Mouse (Mus musculus): ENCODE measurements at regions not wholly inside any gene's neighbourhood (a gene's known extent, or its start where the extent isn't known, plus 50 kb on each side); places are given as distances from the start of the nearest gene placed in this dataset.

DNA sequence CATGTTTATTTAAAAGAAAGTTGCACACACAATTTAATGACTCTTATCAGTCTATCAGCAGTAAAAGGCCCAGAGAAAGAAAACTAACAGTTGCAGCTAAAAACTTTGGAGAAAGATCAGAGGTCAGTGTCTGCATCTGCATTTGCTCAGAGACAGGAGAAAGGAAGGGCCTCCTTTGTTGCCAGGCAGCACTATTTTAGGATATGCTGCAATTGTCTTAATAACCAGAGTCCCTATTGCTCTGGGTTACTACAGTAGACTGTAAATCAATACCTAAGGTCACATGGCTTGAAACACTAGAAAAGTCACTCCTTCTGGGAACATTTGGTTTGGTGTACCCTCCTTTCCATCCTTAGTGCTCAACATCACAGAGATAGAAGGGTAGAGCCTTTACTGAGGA is 175.7 kb downstream of the Hdgfl1 start:
- ATAC-seq (replicated peaks; ENCODE audit: low FRiP score, low TSS enrichment, poor library complexity, severe bottlenecking), result no peak

DNA sequence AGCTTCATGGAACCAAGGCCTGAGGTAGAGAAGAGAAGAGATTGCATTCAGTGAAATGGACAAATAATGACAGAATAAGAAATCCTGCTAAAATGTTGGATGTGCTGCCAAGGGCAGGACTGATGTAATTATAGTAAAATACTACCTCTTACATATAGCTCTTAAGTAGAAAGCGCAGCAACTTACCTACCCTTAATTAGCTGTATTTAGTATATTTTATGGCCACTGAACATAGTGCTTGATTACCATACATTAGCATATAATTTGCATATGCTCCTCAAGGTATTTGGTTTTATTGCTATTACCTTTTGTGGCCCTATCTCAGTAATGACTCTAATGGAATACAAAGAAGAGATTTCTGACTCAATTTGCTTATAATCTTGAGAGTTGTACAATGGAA is 176.2 kb downstream of the Hdgfl1 start:
- no peak for ATAC-seq (replicated peaks; ENCODE audit: low FRiP score, low TSS enrichment, poor library complexity, severe bottlenecking)

GRCm38 (mm10) chr13:26575890-26576543 is 193.9 kb downstream of the Hdgfl1 start:
- no peak for ATAC-seq (replicated peaks; ENCODE audit: low FRiP score, low TSS enrichment, poor library complexity, severe bottlenecking)

- no peak for ATAC-seq (replicated peaks; ENCODE audit: low FRiP score, low TSS enrichment, poor library complexity, severe bottlenecking)
Observed at GRCm38 (mm10) chr13:26569422-26569821, 200.5 kb downstream of the Hdgfl1 start.

DNA sequence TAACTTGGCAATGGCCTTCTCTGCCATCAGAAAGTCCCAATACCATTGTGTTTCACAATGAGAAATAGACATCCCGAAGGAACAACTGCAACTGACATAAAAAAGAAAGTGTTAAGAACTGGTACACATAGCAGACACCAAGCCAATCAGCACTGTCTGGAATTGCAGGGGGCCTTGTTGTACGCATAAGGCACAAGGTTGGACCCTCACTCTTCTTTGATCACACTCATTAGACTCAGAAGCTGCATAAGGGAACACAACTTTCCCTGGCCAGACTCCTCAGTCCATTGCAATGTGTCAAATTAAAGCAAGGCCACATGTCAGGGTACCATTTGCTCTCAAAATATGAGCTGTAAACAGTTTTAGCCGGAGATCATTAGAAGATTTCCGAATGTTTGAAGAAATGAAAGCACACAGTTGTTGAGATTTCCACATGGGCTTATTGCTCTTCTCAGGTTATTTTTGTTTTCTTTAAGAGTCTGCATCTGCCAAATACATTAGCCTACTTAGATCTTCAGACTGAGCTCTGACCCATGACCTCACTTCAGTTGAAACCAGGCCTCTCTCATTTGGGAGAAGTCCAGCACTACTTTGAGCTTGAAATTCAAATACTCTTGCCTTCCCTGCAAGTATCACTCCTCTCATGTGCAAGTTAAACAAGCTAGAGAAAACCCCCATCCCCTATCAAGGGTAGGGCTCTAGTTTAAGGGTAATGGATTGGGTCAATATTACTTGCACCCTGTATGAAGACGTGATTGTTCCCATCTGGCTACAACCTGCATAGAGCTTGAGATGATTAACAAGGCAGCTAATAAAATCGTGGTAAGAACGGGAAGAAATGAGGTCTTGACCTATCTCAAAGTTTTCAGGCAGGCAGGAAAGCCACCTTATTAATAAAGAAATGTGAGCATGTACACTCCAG is 204.8 kb downstream of the Hdgfl1 start:
- ATAC-seq (replicated peaks; ENCODE audit: low FRiP score, low TSS enrichment, poor library complexity, severe bottlenecking), result no peak

- no peak for ATAC-seq (replicated peaks; ENCODE audit: low FRiP score, low TSS enrichment, poor library complexity, severe bottlenecking)
Observed at GRCm38 (mm10) chr13:26558366-26558765, 211.6 kb downstream of the Hdgfl1 start.

DNA sequence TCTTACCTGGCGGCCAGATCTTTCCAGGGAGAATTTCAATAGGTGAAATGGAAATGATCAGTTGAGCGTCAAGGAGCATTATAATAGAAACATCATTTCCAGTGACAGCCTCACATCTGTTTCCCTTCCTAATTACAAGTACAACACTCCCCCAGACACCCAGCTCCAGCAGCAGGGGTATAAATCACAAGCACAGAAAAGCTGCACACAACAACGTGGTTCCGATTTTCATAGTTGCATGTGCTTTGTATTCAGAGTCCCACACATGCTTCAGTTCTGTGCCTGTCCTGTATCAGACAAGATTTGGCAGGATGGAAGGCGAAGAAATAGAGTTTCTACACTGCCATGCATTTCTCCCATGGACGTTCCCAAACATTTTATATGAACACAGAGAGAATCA is 215.7 kb downstream of the Hdgfl1 start:
- no peak for ATAC-seq (replicated peaks; ENCODE audit: low FRiP score, low TSS enrichment, poor library complexity, severe bottlenecking)

DNA sequence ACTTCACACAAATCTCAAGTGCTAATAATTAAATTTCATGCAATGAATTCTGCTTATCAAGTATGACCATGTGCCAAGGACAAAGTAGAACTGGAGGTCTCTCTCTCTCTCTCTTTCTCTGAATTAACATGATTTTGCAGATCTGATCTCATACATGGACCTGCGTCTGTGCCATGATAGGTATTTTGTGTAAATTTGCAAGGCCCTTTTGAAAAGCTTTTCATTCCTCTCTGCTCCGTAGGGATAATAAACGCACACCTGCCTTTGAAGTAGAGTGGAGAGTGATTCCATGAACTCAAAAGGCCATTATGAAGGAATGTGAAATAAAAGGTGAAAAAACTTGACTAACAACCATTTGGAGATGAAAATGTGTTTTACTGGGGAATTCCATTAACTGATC is 217.8 kb downstream of the Hdgfl1 start:
- ATAC-seq (replicated peaks; ENCODE audit: low FRiP score, low TSS enrichment, poor library complexity, severe bottlenecking), result no peak

DNA sequence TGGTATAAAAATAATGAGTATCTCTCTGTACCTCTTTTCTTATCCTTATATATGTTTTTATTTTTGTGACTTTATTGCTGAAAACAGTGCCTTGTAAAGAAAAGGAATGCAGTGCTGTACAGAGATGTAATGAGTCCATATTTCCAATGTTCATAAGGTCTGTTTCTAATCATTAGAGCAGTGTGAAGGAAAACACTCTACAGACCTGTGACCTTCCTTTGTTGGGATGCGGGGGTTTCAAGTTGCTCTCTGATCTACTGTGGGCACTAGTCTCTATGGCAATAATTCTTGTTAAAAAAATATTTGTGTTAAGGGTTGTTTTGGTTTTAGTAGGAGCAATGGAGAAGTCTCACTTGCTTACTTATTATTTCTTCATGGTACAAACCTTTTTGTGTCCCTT is 231.0 kb downstream of the Hdgfl1 start:
- ATAC-seq (replicated peaks; ENCODE audit: low FRiP score, low TSS enrichment, poor library complexity, severe bottlenecking), result no peak

GRCm38 (mm10) chr13:26536575-26536974 is 233.4 kb downstream of the Hdgfl1 start:
- no peak for ATAC-seq (replicated peaks; ENCODE audit: low FRiP score, low TSS enrichment, poor library complexity, severe bottlenecking)

DNA sequence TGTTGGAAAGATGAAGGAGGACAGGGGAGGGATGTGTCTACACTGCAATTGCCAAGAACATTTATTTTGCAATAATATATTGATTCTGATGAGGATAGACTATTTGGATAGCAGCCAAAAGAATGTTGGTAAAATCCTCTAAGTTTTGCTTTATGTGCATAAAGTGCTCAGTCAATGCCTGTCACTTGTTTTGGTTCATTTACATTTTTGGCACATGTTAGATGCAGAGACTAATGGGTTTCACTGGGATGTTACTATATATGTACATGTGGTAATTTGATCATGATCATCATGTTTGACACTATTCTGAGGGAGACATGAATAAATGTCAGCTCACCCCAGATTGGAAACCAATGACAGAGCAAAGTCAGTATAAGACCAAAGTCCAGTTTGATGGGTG is 237.2 kb downstream of the Hdgfl1 start:
- no peak for ATAC-seq (replicated peaks; ENCODE audit: low FRiP score, low TSS enrichment, poor library complexity, severe bottlenecking)

DNA sequence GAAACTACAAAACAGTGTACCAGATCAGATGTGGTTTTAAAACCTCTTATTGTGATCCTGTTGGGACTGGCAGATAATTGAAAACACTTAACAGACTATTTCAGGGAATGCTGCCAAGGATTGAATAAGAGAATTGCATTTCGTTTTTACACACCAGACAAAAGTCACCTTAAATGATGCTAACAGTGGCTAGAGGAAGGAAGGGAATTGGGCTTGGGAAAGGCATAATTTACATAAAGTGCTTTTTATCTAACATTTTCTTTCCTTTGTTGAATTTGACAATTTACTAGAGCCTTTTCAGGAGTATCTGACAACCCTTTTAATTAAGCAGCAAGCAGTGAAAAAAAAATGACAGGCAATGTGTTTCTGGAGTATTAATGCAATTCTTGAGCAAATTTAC is 250.9 kb downstream of the Hdgfl1 start:
- no peak for ATAC-seq (replicated peaks; ENCODE audit: low FRiP score, low TSS enrichment, poor library complexity, severe bottlenecking)

- ATAC-seq (replicated peaks; ENCODE audit: low FRiP score, low TSS enrichment, poor library complexity, severe bottlenecking), result no peak
Observed at GRCm38 (mm10) chr13:26518425-26518824, 251.5 kb downstream of the Hdgfl1 start.

DNA sequence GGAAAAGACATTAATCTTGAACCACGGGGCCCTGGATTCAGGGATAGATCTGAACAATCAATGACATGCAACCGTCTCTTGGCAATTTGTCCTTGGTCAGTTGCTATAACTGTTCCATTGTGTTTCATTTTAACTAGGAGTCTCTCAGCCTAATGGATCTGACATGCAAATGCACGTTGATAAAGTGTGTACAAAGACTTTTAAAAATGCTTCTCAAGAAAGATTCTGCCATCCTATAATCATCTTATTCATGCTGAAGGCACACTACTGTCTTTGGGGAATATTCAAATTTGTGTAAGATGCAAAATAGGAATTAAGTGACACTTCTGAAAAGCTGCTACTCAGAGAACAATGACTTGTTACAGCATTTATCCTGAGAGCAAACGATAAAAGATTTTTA is 252.3 kb downstream of the Hdgfl1 start:
- no peak for ATAC-seq (replicated peaks; ENCODE audit: low FRiP score, low TSS enrichment, poor library complexity, severe bottlenecking)

DNA sequence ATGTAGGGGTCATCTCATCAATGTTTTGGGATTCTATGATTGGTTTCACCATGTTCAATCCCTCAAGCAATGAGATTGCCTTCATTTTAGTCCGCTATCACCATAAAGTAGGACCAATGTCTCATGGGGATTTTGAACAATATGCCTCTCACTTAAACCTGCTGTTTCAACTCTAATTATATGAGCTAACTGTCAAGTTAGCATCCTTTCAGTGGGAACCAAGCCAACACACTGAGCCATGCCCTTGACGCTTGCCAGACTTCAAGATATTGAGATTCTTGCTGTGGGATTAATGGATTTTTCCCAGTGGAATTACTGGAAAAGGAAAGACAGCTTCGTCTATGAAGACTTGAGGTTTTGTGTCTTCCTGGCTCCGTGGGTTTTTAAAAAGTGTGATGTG is 259.5 kb downstream of the Hdgfl1 start:
- no peak for ATAC-seq (replicated peaks; ENCODE audit: low FRiP score, low TSS enrichment, poor library complexity, severe bottlenecking)

GRCm38 (mm10) chr13:26509841-26510240 is 260.1 kb downstream of the Hdgfl1 start:
- no peak for ATAC-seq (replicated peaks; ENCODE audit: low FRiP score, low TSS enrichment, poor library complexity, severe bottlenecking)

- ATAC-seq (replicated peaks; ENCODE audit: low FRiP score, low TSS enrichment, poor library complexity, severe bottlenecking), result no peak
Observed at GRCm38 (mm10) chr13:26503744-26504143, 266.2 kb downstream of the Hdgfl1 start.

- ATAC-seq (replicated peaks; ENCODE audit: low FRiP score, low TSS enrichment, poor library complexity, severe bottlenecking), result no peak
Observed at GRCm38 (mm10) chr13:26497086-26497485, 272.9 kb downstream of the Hdgfl1 start.

DNA sequence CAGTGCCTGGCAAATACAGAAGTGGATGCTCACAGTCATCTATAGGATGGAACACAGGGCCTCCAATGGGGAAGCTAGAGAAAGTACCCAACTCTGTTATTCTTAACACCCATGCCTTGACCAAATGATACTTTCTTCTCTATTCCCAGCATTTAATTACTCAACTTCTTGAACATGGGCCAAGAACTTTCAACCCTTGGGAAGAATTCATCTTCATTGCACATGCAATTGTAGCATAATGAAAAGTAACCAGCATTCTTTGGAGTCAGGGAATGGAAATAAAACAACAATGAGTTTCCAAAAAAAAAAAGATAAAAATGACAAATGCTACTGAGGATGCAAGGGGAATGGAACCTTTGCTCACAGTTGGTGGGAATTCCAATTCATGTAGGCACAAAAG is 274.1 kb downstream of the Hdgfl1 start:
- no peak for ATAC-seq (replicated peaks; ENCODE audit: low FRiP score, low TSS enrichment, poor library complexity, severe bottlenecking)

DNA sequence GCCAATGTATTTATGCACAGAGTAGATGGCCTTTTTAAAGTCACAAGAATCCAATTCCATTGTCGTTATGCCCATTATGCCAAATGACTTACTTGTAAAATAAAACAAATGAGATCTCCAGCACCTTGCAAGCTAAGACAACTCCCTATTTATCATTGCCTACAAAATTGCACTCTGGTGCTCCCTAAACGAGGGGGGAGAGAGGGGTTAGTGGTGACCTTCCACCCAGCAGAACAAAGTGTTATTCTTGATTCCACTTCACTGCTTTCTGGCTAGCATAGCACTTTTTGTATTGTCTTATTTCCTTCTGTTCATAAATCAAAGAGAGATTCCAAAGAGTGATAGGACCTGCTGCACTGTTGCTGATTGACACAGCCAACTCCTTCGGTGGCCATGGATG is 300.6 kb downstream of the Hdgfl1 start:
- ATAC-seq (replicated peaks; ENCODE audit: low FRiP score, low TSS enrichment, poor library complexity, severe bottlenecking), result no peak

DNA sequence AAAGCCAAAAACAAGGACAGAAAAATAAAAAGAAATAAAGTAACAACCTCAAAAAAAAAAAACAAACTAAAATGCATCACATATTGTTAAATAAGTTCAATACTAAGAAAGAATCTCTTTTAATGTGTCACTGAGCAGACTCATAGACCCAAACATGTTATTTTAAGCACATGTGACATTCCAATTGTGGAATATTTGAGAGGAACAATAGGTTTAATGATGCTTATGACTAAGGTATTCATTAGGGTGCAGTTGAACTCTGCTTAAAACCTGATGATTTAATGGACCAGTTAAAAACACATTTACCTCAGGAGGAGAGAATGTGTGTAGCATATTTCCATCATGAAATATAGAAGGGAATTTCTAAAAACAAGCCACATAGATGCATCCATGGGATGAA is 302.4 kb downstream of the Hdgfl1 start:
- no peak for ATAC-seq (replicated peaks; ENCODE audit: low FRiP score, low TSS enrichment, poor library complexity, severe bottlenecking)

Measured in megakaryocyte-erythroid progenitor cell, adult 5-6 weeks (primary cell).